Mouse (Mus musculus): ENCODE measurements around the gene Apba2.

DNA sequence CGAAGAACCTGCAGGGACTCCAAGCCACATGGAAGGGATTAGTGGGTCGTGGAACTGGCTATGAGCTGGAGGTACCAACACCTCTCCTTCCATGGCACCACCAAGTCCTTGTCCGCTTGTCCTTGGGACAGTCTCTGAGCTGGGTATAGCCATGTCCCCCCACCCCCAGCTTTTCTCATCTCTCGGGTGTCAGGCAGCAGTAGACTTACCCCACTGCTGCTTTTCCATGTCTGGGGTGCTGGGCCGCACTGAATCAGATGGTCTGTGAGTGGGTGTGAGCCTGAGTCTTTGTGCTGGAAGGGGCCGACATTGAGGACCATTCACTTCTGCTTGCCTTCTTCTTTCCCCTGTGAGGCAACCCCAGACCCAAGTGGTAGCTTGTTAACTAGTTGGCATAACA, 2.1 kb downstream of the Apba2 start:
- no peak for TF ChIP-seq CTCF (IDR thresholded peaks at IDR 0.05; ENCODE audit: low read depth, low read length)
- TF ChIP-seq POLR2A (IDR thresholded peaks at IDR 0.05; ENCODE audit: borderline replicate concordance, low read depth, low read length), result no peak
